Mouse (Mus musculus) left cerebral cortex, adult 2 months (tissue): ENCODE results near the gene Psmb3. TPM values are rescaled to one million over a fixed set of nuclear protein-coding genes. Genes with fewer than 3 reads are reported as not detected.

Source experiments
- DNase-seq, 2 experiments: peaks; one replicate each; pipeline ENCODE4 v3.0.0; 2021 to 2022; ENCODE audit warnings: low spot score in 2 of 2, mixed read lengths in 1 of 2; ENCODE audit errors: extremely low spot score in 1 of 2
- H3K27ac ChIP-seq: fragments of 200-600 bp; 2 replicates; pipeline ENCODE4 v1.8.1; 2022
- H3K4me3 ChIP-seq: fragments of 200-600 bp; 2 replicates; pipeline ENCODE4 v1.8.1; 2022
- CTCF ChIP-seq: fragments of 200-600 bp; IDR thresholded peaks from 2 replicates; pipeline ENCODE4 v1.8.1; 2022; ENCODE audit warnings: antibody characterized with exemption, mild to moderate bottlenecking, moderate library complexity
- intact Hi-C: fragments of 180-260 bp; cut with DNase I; formaldehyde crosslinking; loops from one replicate; pipeline ENCODE4 v1.15.1; 2025
- total RNA-seq, 2 experiments: library from RNA; stranded (reverse); gene quantifications; 2 replicates each; pipeline ENCODE4 v1.2.3; 2021

Psmb3 gene
- total RNA-seq, 2 experiments from 2014 or later, result 113 to 123 TPM

GRCm38 (mm10) chr11:97712286-97712685 lies 9.1 kb downstream of the Psmb3 start:
- DNase-seq, result no peak
- no peak for TF ChIP-seq CTCF
- intact Hi-C loops, result no loop called here
- H3K27ac ChIP-seq, result no peak overlapping the region
- H3K4me3 ChIP-seq, result no peak overlapping the region

- Histone ChIP-seq H3K4me3 (no peak overlapping the region), H3K27ac (peak overlapping the region; percentile 55; the same call in 1 of the 2 replicates)
- TF ChIP-seq CTCF, result no peak
- DNase-seq, result no peak
- intact Hi-C loops, result loop anchor here (2.0 kb wide), 1 partner anchor 31 kb away; the partner anchor contains the start of gene Pip4k2b
Measured at GRCm38 (mm10) chr11:97713896-97714295, 10.7 kb downstream of the Psmb3 start.

- Histone ChIP-seq H3K27ac (peak overlapping the region; percentile 16; the same call in 1 of the 2 replicates), H3K4me3 (no peak overlapping the region)
- intact Hi-C loops, result loop anchor here (2.0 kb wide), 1 partner anchor 30 kb away; the partner anchor contains the start of gene Pip4k2b
- TF ChIP-seq CTCF, result peak; percentile 28
- DNase-seq, result no peak
Measured at GRCm38 (mm10) chr11:97714356-97714755, 11.2 kb downstream of the Psmb3 start.

- peak in 1 of 2 experiments; percentile 43 for DNase-seq
- Histone ChIP-seq H3K4me3 (no peak overlapping the region), H3K27ac (peak overlapping the region; percentile 62; the same call in 1 of the 2 replicates)
- no peak for TF ChIP-seq CTCF
- intact Hi-C loops, result loop anchor here (1.0 to 2.0 kb wide), 2 partner anchors 30 to 38 kb away; partner anchors contain the start of gene Pip4k2b
Measured at GRCm38 (mm10) chr11:97714784-97715760, 11.9 kb downstream of the Psmb3 start.

GRCm38 (mm10) chr11:97716021-97716420 lies 12.8 kb downstream of the Psmb3 start:
- intact Hi-C loops, result no loop called here
- no peak for TF ChIP-seq CTCF
- Histone ChIP-seq H3K27ac (peak overlapping the region; percentile 40; the same call in 1 of the 2 replicates), H3K4me3 (no peak overlapping the region)
- DNase-seq, result no peak

- intact Hi-C loops, result no loop called here
- no peak for TF ChIP-seq CTCF
- no peak overlapping the region for H3K4me3 ChIP-seq
Measured at GRCm38 (mm10) chr11:97717369-97718280, 14.4 kb downstream of the Psmb3 start.

GRCm38 (mm10) chr11:97718281-97718860 lies 15.2 kb downstream of the Psmb3 start:
- TF ChIP-seq CTCF, result no peak
- DNase-seq, result no peak
- no peak overlapping the region for H3K4me3 ChIP-seq
- intact Hi-C loops, result no loop called here
- no peak overlapping the region for H3K27ac ChIP-seq

More at GRCm38 (mm10) chr11:97717369-97718280, 14.4 kb downstream of the Psmb3 start:
- no peak overlapping the region for H3K27ac ChIP-seq
- no peak for DNase-seq

GRCm38 (mm10) chr11:97719041-97719440 lies 15.8 kb downstream of the Psmb3 start:
- H3K4me3 ChIP-seq, result no peak overlapping the region
- no peak for DNase-seq
- H3K27ac ChIP-seq, result no peak overlapping the region
- intact Hi-C loops, result no loop called here
- TF ChIP-seq CTCF, result no peak

- intact Hi-C loops, result no loop called here
- DNase-seq, result no peak
- TF ChIP-seq CTCF, result no peak
- H3K27ac ChIP-seq, result no peak overlapping the region
- H3K4me3 ChIP-seq, result no peak overlapping the region
Measured at GRCm38 (mm10) chr11:97721338-97721737, 18.1 kb downstream of the Psmb3 start.

- DNase-seq, result no peak
Measured at GRCm38 (mm10) chr11:97723709-97724108, 20.5 kb downstream of the Psmb3 start.

GRCm38 (mm10) chr11:97728311-97728710 lies 25.1 kb downstream of the Psmb3 start:
- Histone ChIP-seq H3K27ac (no peak overlapping the region), H3K4me3 (no peak overlapping the region)
- no peak for TF ChIP-seq CTCF
- intact Hi-C loops, result no loop called here
- no peak for DNase-seq

More at GRCm38 (mm10) chr11:97723709-97724108, 20.5 kb downstream of the Psmb3 start:
- intact Hi-C loops, result no loop called here
- TF ChIP-seq CTCF, result no peak
- Histone ChIP-seq H3K4me3 (no peak overlapping the region), H3K27ac (no peak overlapping the region)
